Mouse (Mus musculus) CD4-positive, CD25-positive, alpha-beta regulatory T cell, adult 4 months (primary cell): Measurements from ENCODE around the gene Msl1. TPM values are rescaled to one million over a fixed set of nuclear protein-coding genes. Genes with fewer than 3 reads are reported as not detected.

Source experiments
- ATAC-seq: one replicate; pipeline ENCODE4 v1.8.0; 2017
- polyA plus RNA-seq, 2 experiments: library from polyadenylated mRNA; unstranded; fragments of 100-300 nt; shearing (Covaris generic); gene quantifications; one replicate each; pipeline ENCODE4 v1.2.1; 2017

Gene Msl1
- polyA plus RNA-seq, 2 experiments from 2014 or later = 22.3 to 24.8 TPM

DNA sequence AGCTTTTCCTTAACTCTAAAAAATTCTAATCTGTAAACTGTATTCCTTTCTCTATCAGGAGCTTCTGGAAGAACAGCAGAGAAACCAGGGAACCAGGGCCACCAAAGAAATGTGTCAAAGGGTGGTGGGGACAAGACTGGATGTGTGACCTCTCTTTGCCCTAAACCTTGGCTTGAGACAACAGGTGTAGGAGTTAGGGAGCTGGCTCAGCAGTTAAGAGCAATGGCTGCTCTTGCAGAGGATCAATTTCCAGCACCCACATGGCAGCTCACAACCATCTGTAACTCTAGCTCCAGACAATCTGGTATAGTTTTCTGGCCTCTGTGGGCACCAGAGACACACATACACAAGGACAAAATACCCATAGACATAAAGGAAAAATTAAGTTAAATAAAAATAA lies 17.4 kb upstream of the Msl1 start:
- no peak for ATAC-seq

- no peak for ATAC-seq
These were observed 13.3 kb upstream of the Msl1 start for GRCm38 (mm10) chr11:98781851-98782512.

DNA sequence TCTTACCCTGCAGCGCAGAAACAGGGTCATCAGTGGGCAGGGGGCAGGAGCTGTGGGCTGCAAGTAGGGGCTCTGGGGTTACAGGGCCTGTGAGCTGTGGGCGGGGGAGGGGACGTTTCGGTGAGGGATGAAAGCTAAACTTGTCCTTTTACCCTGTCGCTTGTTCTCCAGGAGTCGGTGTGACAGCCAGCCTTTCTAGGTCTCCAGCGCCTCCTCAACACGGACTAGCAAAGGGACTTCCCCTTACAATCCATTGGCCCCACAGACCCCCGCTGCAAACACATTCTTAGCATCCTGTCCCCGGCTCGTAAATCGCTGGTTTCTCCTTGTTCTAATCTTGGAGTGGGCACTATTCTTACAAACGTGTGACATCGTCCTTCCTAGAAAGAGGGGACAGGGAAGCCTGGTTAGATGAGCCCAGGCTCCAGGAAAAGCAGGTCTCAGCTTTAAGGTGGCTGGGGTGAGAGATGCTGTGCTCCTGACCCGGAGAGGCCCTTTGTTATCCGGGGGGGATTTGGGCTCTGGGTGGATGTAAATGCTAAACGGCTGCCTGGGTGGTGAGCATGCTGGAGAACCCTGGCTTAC lies 12.6 kb upstream of the Msl1 start:
- ATAC-seq = no peak

DNA sequence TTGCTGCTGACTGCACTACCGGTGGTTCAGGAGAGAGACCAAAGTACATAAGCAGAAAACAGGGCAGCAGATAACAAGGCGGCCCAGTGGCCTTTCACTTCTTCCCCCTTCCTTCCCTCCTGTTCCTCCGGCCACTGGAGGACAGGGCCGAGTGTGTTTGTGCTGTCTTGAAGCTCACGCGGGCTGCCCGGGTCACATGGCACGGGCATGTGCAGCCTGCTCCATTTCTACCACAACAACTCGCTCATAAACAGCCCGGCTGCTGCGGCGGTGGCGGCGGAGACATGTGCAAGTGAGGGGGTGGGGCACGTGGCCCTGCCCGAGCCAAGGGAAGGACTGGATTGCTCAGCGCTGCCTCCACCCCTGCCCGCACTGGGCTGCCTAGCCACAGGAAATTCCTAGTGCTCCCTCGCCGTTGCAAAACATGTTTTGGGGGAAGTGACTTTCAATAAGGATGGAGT lies 12.1 kb upstream of the Msl1 start:
- peak; percentile 70 for ATAC-seq

DNA sequence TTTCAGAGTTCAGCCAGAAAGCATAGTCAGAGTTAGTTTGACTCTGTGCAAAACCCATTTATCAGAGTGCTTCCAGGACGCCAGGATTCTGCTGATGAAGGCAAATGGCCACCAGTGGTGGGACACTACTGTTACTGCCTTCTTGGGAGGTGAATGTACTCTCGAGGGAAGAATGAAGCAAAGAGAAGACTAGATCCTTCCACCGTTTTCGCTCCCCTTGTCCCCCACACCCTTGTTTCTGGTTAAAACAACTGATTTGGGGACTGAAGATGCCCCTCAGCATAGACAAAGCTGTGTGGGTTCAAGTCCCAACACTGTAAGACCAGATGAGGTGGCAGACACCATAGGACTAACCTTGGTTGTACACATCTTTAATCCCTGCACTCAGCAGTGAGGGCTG lies 11.2 kb upstream of the Msl1 start:
- no peak for ATAC-seq

DNA sequence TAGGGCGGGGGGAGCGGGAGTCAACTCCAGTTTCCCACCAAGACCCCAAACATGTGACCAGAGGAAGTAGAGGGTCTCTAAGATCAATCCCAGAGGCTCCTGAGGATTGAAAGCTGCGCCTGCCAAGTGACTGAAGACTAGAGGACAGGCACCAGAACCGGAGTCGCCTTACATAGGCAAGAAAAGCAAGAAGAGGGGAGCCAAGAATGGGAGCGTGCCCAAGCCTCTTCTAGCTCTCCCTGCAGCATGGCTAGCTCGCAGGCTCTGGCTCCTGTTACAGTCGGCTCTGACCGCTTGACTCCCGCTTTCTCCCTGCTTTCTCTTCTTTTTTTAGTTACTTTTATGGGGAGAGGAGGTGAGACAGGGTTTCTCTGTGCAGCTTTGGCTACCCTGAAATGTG lies 10.1 kb upstream of the Msl1 start:
- ATAC-seq = no peak

- ATAC-seq = no peak
These were observed 9.5 kb upstream of the Msl1 start for GRCm38 (mm10) chr11:98785772-98786281.

- peak; percentile 55 for ATAC-seq
These were observed 8.7 kb upstream of the Msl1 start for GRCm38 (mm10) chr11:98786359-98787214.

DNA sequence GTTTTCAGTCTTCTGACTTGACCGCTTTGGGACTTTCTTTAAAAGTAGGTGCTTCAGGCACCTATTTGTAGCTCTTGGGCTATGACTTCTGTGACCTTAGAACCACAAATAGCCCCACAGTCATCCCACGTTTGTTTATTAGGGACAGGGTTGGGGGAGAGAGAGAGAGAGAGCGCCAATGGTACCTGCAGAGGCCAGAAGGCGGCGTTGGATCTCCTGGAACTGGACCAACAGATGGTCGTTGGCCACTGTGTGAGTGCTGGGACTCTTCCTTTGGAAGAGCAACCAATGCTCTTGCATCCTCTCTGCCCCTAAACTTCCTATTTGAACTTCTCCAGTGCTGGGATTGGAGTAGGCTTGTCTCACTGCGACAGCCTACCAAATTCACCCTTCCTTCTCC lies 8.1 kb upstream of the Msl1 start:
- no peak for ATAC-seq

- ATAC-seq = no peak
These were observed 7.6 kb upstream of the Msl1 start for GRCm38 (mm10) chr11:98787691-98788090.

GRCm38 (mm10) chr11:98788139-98788538 lies 7.2 kb upstream of the Msl1 start:
- ATAC-seq = no peak

GRCm38 (mm10) chr11:98788550-98789218 lies 6.6 kb upstream of the Msl1 start:
- ATAC-seq = peak; percentile 89

GRCm38 (mm10) chr11:98789219-98789807 lies 6.0 kb upstream of the Msl1 start:
- no peak for ATAC-seq

- no peak for ATAC-seq
These were observed 5.5 kb upstream of the Msl1 start for GRCm38 (mm10) chr11:98789824-98790223.

GRCm38 (mm10) chr11:98790631-98791205 lies 4.6 kb upstream of the Msl1 start:
- no peak for ATAC-seq

GRCm38 (mm10) chr11:98791448-98791847 lies 3.9 kb upstream of the Msl1 start:
- ATAC-seq = no peak

DNA sequence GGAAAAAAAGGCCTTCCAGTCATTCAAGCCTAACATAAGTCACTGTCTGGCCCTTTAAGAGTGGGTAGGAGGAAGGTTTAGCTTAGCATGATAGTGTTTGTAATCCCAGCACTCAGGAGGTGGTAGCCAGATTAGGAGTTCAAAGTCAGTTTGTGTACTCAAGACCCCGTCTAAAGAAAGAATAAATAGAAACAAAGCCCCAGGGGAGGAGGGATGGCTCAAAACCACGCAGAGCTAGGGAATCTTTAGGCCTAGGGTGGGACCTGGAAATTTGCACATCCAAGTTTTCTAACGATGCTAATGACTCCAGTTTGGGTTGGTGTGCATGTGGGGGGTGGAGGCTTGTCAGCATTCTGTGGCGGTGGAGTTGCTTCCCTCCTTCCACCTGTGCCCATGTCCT lies 3.2 kb upstream of the Msl1 start:
- ATAC-seq = no peak

DNA sequence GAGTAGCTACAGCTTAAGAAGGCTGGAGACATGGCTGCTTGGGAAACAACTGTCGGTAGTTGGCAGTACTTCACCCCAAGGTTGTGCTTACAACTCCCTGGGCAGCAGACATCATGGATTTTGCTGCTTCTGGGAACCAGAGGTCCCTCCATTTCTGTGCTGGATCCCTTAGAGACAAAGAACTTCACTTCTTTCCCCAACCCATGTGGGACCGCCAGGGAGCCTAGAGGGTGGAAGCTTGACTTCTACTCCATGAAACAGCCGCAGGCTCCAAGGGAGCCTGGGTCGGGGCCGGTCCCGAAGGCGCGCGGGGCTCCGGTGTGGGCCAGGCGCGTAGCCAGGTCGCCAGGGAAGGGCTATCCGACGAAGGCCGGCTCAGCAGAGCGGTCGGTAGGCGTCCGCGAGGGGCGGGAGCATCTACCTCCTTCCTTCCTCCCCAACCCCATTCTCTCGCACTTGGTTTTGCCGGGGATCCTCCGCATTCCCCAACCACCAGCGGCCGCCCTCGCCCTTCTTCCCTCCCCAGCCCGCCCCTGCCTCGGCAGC lies 774 bp upstream of the Msl1 start:
- ATAC-seq = peak; percentile 63

- ATAC-seq = peak; percentile 8
These were observed 598 bp downstream of the Msl1 start for GRCm38 (mm10) chr11:98795714-98796514.

- ATAC-seq = peak; percentile 27
These were observed 1.4 kb downstream of the Msl1 start for GRCm38 (mm10) chr11:98796515-98797216.
